Mouse (Mus musculus) lung, postnatal 0 days (tissue): ENCODE measurements around the gene Cass4. TPM values are rescaled to one million over a fixed set of nuclear protein-coding genes. Genes with fewer than 3 reads are reported as not detected.
A peak's percentile ranks its signal among the peaks of the same experiment; 100 is the strongest.

Experiments used
- ATAC-seq: fragments of 200-750 bp; cut with Nextera tagmentation; 2 replicates; pipeline ENCODE4 v1.8.0; 2017; ENCODE audit warnings: moderate library complexity
- DNase-seq: peaks from one replicate; pipeline ENCODE4 v3.0.0-alpha.2; 2016; ENCODE audit warnings: low spot score
- H3K27ac ChIP-seq: fragments of 300-500 bp; sonication (generic); 2 replicates; pipeline ENCODE4 v1.5.1; 2014; ENCODE audit warnings: antibody characterized with exemption, mild to moderate bottlenecking, low read length, mixed read lengths
- H3K27me3 ChIP-seq: fragments of 300-500 bp; sonication (generic); replicated peaks from 2 replicates; pipeline ENCODE4 v1.6.1; 2014; ENCODE audit warnings: low read length, mixed read lengths; ENCODE audit not compliant: insufficient read depth
- H3K36me3 ChIP-seq: fragments of 300-500 bp; sonication (generic); 2 replicates; pipeline ENCODE4 v1.6.1; 2014; ENCODE audit warnings: low read length, mixed read lengths; ENCODE audit not compliant: insufficient read depth
- H3K4me1 ChIP-seq: fragments of 300-500 bp; sonication (generic); 2 replicates; pipeline ENCODE4 v1.6.1; 2014; ENCODE audit warnings: antibody characterized with exemption, low read depth, low read length, mixed read lengths; ENCODE audit not compliant: insufficient read depth
- H3K4me2 ChIP-seq: fragments of 300-500 bp; sonication (generic); replicated peaks from 2 replicates; pipeline ENCODE4 v1.6.1; 2014; ENCODE audit warnings: low read depth, mild to moderate bottlenecking, low read length, moderate library complexity, mixed read lengths
- H3K4me3 ChIP-seq: fragments of 300-500 bp; sonication (generic); 2 replicates; pipeline ENCODE4 v1.5.1; 2014; ENCODE audit warnings: low read depth, low read length
- H3K9ac ChIP-seq: fragments of 300-500 bp; sonication (generic); replicated peaks from 2 replicates; pipeline ENCODE4 v1.6.1; 2014; ENCODE audit warnings: low read depth, mild to moderate bottlenecking
- H3K9me3 ChIP-seq: fragments of 300-500 bp; sonication (generic); 2 replicates; pipeline ENCODE4 v1.6.1; 2016; ENCODE audit warnings: low read length, mixed read lengths
- CTCF ChIP-seq: IDR thresholded peaks from 2 replicates; pipeline ENCODE4 v1.5.1; 2016; ENCODE audit warnings: antibody characterized with exemption, mild to moderate bottlenecking
- EP300 ChIP-seq: IDR thresholded peaks from 2 replicates; pipeline ENCODE4 v1.6.1; 2016; ENCODE audit warnings: antibody characterized with exemption, mild to moderate bottlenecking, control low read depth
- WGBS: fragments of 180-500 bp; shearing (Covaris S2); extraction: QIAGEN DNeasy Blood & Tissue Kit; methylation state at CpG from one replicate; pipeline ENCODE4 v1.1.7; 2014; 5-methylcytosine and 5-hydroxymethylcytosine counted together
- polyA plus RNA-seq: library from polyadenylated mRNA; unstranded; fragments of >200 nt; fragmentation: Nextera tagmentation; extraction: Ambion mirVana; gene quantifications from 2 replicates; pipeline ENCODE4 v1.2.1, GENCODE M21; 2015

Cass4 gene
- 9.3 and 11.9 TPM in 2 replicates for polyA plus RNA-seq

GRCm38 (mm10) chr2:172393391-172394051 is at the start of gene Cass4:
Cass4 (plus strand) TSS chr2:172393794.
- 14% methylated on average over 13 of the region's 13 CpGs for WGBS
- H3K9me3 ChIP-seq = no peaks in the 10 kb centered on the region
- peaks cover 3% of the 10 kb centered on the region; the same call in 1 of the 2 replicates for H3K4me1 ChIP-seq
- peak within 1 kb of the TSS; percentile 16 for H3K27ac ChIP-seq
- H3K4me3 ChIP-seq = peak within 1 kb of the TSS; percentile 25
- ATAC-seq (peak; percentile 66), DNase-seq (peak; percentile 85)
- TF ChIP-seq EP300 = no peak
- TF ChIP-seq CTCF = no peak
- peak within 1 kb of the TSS; percentile 36 for H3K4me2 ChIP-seq
- no peak within 1 kb of the TSS for H3K9ac ChIP-seq
- no peaks in the 10 kb centered on the region for H3K36me3 ChIP-seq
- H3K27me3 ChIP-seq = no peaks in the 10 kb centered on the region

DNA sequence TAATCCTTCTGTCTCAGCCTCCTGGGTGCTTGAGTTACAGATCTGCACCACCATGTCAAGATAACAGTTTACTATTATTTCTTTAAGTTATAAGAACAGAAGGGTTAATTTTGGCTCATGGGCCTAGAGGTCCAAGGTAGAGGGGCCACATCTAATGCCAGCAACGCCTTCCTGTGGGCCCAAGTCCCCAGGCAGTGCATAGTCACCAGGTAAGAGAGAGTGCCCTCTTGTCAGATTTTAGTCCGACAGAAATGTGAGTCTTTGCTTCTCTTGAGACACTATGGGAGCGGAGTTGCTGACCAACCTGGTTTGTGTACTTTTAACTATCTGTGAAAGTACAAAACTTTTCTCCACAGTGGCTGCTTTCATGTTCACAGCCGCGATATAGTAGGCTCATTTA is 48.9 kb upstream of the Cass4 start:
- 25% methylated on average over 5 of the region's 5 CpGs for WGBS
- Histone ChIP-seq H3K9ac (0 out of 2 replicates have a peak overlapping the region, but pooled peaks have one; percentile 8), H3K27ac (peak overlapping the region; percentile 44; the same call in 1 of the 2 replicates), H3K4me1 (peaks cover 12% of the 10 kb centered on the region; the same call in 1 of the 2 replicates), H3K4me2 (peak overlapping the region; percentile 41), H3K27me3 (no peaks in the 10 kb centered on the region), H3K36me3 (no peaks in the 10 kb centered on the region), H3K4me3 (no peak overlapping the region), H3K9me3 (no peaks in the 10 kb centered on the region)
- ATAC-seq (no peak), DNase-seq (no peak)
- no peak for TF ChIP-seq EP300
- TF ChIP-seq CTCF = no peak

- H3K4me2 ChIP-seq = peak within 1 kb of the TSS; percentile 93
- no peaks in the 10 kb centered on the region for H3K36me3 ChIP-seq
- no peaks in the 10 kb centered on the region for H3K9me3 ChIP-seq
- peaks cover 12% of the 10 kb centered on the region; the same call in 1 of the 2 replicates for H3K4me1 ChIP-seq
- H3K27me3 ChIP-seq = no peaks in the 10 kb centered on the region
- H3K9ac ChIP-seq = peak within 1 kb of the TSS; percentile 79
- TF ChIP-seq EP300 (no peak), CTCF (no peak)
- under 1% methylated on average over 32 of the region's 35 CpGs for WGBS
- H3K27ac ChIP-seq = peak within 1 kb of the TSS; percentile 78
- peak; percentile 100 for DNase-seq
- H3K4me3 ChIP-seq = peak within 1 kb of the TSS; percentile 77
- peak; percentile 97 for ATAC-seq
These were observed 48.3 kb upstream of the Cass4 start, which contains the start of gene Fam210b for GRCm38 (mm10) chr2:172345258-172345738. Fam210b (plus strand) TSS chr2:172345565.

DNA sequence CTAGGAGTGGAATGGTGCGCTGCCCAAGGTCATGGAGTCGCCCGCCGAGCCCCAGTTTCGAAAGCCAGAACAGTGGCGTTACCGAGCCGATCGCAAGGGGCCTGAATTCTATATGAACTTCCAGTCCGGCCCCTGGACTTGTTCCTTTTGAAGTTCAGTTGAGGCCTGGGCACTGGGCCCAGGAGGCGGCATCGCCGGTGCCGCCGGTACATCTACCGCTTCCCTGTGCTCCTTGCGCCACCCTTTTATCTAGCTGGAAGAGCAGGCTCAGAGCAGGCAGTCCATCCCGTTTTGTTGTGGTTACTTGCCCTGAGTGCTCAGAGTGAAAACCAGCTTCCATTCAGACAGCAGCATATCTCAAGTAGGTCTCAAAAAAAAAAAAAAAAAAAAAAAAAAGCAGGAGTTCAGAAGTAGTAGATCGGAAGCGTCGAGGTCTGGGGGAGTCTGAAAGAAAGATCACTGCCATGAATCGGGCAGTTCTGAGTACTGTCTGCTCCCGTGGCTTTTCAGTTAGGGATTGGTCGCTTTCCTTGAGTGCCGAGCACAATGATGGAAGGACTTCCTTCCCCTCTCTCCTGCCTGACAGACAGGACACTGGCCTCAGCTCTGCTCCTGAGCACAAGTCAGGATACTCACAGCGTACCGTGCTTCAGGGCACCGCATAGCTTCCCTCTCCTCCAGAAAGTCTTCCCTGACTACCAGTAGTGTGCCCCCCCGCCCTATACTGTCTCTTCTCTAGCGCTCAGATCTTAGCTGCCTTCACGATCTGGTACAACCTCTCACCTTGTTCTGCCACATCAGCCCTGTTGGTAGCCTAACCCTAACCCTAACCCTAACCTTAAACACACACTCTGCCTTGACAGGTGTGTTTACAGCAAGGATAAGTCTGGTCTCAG is 47.3 kb upstream of the Cass4 start:
- 8% methylated on average over 31 of the region's 31 CpGs for WGBS
- peak overlapping the region; percentile 93 for H3K4me2 ChIP-seq
- peaks cover 12% of the 10 kb centered on the region; the same call in 1 of the 2 replicates for H3K4me1 ChIP-seq
- no peaks in the 10 kb centered on the region for H3K36me3 ChIP-seq
- ATAC-seq = no peak
- peak overlapping the region; percentile 77 for H3K4me3 ChIP-seq
- H3K27ac ChIP-seq = peak overlapping the region; percentile 78
- H3K9ac ChIP-seq = peak overlapping the region; percentile 79
- H3K27me3 ChIP-seq = no peaks in the 10 kb centered on the region
- peak; percentile 58 for DNase-seq
- H3K9me3 ChIP-seq = no peaks in the 10 kb centered on the region
- no peak for TF ChIP-seq CTCF

GRCm38 (mm10) chr2:172346933-172347611 is 46.5 kb upstream of the Cass4 start:
- Histone ChIP-seq H3K9me3 (no peaks in the 10 kb centered on the region), H3K9ac (no peak overlapping the region), H3K36me3 (no peaks in the 10 kb centered on the region), H3K4me2 (peak overlapping the region; percentile 93), H3K27me3 (no peaks in the 10 kb centered on the region), H3K4me3 (peak overlapping the region; percentile 77), H3K27ac (peak overlapping the region; percentile 78; the same call in 1 of the 2 replicates), H3K4me1 (peaks cover 12% of the 10 kb centered on the region; the same call in 1 of the 2 replicates)
- WGBS = 48% methylated on average over 8 of the region's 8 CpGs
- TF ChIP-seq CTCF (no peak), EP300 (no peak)
- ATAC-seq (no peak), DNase-seq (peak; percentile 47)
